Mouse (Mus musculus): ENCODE measurements at regions not wholly inside any gene's neighbourhood (a gene's known extent, or its start where the extent isn't known, plus 50 kb on each side); places are given as distances from the start of the nearest gene placed in this dataset.
A peak's percentile ranks its signal among the peaks of the same experiment; 100 is the strongest.

DNA sequence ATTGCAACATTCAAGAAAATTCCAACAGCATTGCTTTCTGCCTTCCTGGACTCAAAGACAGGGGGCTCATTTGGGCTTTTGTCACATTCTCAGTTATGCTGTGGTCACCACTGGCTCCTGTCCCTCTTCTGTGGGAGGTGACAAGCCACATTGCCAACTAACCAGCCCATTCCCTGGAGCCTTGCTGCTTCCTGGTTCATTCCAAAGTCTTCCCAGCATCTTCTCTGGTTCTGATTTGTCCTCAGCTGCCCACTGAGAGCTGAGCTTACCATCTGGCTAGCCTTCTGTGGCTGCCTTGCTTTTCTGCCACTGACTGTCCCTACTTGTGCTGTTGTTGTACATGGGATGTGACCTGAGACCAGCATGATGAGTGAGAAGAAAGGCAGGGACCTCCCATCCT, 111.0 kb downstream of the Cxcl12 start:
- DNase-seq (ENCODE audit: low spot score): no peak

DNA sequence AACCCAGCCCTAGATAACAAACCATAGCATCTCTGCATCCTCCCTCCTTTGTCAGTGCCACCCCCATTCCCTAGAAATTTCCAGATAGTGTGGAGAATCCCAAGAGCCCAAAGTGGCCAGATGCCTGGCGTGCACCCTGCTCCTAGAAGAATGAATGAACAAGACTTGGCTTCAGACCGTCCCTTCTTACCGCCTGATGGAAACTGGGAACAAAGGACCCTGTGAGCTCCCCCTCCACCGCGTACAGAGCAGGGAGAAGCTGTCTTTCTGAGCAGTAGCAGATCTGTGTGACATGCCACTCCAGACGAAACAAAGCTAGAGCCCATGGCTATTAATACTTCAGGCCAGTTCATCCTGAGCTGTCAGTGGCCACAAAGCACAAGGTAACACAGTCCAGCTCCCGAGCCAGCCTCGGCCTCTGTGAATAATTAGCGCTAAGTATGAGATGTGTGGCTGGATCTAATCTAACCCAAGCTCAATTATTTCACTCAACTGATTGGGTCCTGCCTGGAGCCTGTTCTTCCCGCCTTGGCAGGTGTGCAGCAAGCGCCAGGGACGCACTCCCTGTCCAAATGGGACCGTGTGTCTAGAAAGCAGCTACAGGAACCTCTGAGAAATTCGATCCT, 111.6 kb downstream of the Cxcl12 start:
- DNase-seq (ENCODE audit: low spot score): peak; percentile 41

DNA sequence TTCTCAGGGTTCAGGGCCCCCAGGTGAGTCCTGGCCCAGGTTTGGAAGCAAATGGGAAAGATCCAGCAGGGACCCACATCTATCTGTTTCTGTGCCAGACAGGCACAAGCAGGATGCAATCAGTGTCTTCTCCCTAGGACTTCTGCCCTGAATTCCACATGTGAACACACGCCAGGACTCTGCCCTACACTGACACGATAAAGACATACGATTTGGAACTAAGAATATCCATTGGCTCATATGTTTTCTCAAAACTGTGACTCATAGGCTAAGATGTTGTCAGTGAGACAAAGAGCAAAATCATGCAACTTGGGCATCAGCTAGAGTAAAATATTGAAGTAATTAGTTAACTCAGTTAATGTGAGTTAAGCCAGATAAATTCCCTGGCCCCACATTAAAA, 112.6 kb downstream of the Cxcl12 start:
- no peak for DNase-seq (ENCODE audit: low spot score)

DNA sequence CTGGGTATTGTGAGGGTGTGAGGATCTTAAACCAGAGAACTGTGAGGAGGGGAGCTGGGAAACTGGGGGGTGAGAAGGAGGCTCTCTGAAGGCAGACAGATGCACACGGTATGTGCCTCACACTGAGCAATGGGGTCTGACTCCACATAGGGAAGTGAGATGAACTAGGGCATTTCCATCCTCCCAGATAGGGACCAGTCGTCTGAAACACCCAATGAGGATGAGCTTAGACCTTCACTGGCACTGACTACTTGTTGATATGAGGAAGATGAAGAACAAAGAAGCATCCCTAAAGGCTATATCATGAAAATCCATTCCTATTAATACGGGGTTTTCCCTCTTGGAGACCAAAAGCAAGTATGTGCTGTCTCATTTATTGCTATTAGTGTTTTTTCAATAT, 115.3 kb downstream of the Cxcl12 start:
- no peak for DNase-seq (ENCODE audit: low spot score)

DNA sequence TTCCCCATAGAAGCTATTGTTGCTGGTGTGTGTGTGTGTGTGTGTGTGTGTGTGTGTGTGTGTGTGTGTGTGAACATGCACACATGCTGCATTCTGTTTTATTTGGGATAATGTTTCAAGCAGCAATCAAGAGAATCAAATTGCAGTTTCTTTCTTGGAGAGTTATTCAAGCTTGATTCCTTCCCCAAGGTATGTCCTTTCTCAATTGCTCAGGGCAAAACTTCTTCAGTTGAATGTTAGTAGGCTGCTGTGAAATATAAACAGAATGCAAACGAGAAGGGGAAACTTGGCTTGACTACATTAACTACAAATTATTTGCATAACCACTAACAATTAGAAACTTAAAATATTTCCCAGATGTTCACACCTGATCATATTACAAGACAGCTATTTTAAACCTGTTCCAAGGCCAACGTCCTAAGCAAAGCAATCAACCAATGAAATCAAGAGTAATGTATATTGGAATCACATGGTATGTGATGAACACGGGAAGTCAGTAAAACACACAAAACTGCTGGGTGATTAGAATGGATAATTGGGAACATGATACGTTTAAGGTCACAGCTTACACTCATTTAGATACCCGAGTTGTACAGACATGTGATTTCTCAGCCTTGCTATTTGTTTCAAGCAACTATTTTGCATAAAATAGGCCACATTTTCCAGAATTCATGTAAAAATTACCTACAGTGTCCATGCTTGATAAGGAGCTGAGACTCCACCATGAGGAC, 116.2 kb downstream of the Cxcl12 start:
- no peak for DNase-seq (ENCODE audit: low spot score)

DNA sequence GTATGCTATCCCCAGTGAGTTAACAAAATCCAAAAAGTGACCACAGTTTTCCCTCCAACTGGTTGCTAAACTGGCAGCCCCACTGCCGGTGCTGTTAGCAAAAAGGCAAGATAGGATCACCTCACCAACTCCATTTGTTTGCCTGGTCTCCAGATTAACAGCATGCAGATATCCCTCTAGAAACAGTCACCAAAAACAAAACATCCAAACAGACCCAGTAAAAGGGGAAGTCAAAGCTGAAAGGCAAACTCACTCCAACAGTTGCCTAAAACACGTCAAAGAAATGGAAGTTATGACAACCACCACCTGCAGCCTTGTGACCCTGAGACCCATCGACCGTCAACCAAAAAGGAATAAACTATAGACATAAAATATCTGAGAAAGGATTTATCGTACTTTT, 119.1 kb downstream of the Cxcl12 start:
- DNase-seq (ENCODE audit: low spot score): no peak

DNA sequence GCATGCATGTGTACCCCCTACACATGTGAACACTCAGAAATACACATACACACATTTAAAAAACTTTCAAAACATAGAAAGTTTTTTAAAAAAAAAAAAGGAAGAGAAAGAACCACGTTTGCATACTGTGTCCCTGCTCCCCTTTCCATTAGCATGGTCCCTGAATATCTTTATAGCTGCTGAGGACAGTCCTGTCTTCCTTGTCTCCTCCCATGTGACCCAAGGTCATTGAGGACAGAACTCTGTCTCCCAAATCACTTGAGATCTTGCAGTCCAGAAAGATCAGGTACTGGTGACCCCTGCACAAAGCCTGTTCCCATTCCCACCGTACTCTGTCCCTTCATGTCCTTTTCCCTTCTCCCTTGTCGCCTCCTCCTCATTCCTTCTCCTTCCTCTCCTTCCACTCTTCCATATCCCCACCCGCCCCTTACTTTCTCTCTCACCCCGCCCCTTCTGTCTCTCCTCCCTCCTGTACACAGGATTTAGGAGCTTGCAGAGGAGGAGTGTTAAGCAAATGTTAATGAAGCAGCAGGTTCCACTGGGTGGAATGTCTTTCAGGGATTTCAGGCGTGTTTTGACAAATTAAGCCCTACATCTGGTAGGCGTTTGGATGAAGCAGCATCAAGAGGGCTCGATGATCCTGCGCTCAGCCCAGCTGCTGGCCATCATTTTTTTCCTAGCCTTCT, 125.6 kb downstream of the Cxcl12 start:
- peak; percentile 27 for DNase-seq (ENCODE audit: low spot score)

DNA sequence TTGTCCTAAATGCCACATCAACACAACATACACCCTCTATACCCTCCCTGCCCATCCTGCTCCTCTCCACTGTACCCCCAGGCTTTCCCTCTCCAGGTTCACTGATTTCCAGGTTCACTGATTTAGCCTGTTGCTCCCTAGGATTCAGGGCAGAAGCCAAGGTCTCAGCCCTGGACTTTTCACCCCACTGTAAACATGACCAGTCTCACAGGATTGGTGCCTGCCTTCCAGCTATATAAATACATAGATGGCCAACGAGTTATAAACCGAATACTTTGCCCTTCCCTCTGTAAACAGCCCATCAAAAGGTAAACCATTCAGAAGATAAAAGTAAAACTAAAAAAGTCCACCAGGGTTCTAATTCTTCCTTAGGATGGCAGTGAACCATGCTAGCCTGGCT, 129.6 kb downstream of the Cxcl12 start:
- DNase-seq (ENCODE audit: low spot score): no peak

DNA sequence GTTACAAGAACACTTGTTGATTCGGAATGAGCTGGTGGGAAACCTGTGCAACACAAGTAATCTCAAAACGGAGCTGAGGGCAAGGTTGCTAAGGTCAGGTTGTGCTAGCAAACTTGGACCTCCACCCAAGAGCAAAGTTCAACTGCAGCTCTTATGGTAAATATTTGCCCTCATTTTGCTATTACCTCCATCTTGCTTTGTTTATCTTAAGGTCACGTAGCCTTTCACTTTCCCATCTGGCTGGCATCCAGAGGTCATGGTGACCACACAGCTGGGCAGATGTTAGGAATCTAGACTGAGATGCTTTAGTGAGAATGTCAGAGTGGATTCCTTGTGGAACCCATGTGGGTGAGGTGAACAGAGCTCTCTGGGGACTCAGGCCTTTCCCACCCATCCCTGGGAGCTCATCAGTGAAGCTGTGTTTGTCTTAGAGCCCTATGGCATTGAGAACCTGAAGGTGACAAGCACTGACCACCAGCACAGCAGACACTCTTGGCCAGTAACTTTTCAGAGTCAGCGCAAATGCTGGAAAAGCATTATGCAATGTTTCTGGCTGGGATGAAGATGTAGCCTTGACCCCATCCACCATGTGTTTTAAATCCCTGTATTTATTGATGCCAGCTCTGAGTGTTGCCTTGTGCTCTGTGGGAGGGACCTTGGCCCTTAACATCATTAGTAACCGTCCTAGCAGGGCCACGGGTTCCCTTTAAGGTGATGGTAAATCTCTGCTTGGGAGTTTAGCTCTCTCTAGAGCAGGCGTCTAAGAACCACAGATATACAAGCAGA, 131.4 kb downstream of the Cxcl12 start:
- DNase-seq (ENCODE audit: low spot score): peak; percentile 44

DNA sequence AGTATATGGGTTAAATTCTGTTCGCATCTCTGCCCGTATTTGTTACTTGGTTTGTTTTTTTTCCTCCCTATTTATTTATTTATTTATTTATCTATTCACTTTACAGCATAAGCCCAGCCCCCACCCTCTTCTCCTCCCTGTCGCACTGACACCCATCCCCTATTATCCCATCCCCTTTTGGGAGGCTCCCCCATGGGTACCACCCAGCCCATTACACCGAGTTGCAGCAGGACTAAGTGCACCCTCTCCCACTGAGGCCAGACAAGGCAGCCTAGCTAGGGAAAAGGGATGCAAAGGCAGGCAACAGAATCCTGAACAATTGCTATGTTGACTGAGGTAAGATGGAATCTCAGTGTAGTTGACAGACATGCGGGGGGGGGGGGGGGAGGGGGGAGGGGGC, 135.0 kb downstream of the Cxcl12 start:
- DNase-seq (ENCODE audit: low spot score): no peak

DNA sequence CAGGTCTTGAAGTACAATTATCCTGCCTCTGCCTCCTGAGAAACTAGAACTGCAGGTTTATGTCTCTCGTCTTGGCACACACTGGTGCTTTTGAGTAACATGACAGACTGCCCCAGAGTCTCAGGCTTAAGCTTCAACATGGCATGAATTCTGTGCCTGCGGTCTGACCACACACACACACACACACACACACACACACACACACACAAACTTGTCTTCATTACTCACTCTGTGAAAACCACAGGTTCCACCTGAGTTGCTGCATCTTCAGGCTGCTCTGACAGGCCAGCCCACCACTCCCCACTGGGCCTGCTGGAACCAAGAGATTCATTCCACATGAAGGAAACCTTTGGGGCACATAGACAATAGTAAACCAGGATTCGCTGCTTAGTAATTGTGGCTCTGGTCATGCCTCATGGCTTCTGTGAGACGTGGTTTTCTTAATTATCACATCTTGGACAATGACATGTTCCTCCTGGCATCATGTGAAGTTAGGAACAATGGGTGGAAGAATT, 137.5 kb downstream of the Cxcl12 start:
- DNase-seq (ENCODE audit: low spot score): no peak

DNA sequence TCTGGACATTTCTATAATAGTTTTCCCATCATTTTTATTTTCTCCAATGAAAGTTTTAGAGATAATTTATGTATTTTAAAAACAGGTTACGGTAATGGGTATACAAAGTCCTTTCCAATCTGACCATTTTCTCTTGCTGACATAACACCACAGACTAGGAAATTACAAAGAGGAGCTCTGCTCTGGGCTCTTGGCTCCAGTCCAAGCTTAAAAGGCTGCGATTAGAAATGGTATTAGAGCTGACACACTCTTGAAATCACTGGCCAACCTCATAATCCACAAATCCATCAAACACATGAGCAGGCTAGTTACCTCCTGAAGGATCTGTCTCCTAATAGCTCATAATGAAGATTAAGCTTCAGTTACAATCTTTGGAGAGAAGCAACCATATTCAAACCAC, 140.3 kb downstream of the Cxcl12 start:
- no peak for DNase-seq (ENCODE audit: low spot score)

DNA sequence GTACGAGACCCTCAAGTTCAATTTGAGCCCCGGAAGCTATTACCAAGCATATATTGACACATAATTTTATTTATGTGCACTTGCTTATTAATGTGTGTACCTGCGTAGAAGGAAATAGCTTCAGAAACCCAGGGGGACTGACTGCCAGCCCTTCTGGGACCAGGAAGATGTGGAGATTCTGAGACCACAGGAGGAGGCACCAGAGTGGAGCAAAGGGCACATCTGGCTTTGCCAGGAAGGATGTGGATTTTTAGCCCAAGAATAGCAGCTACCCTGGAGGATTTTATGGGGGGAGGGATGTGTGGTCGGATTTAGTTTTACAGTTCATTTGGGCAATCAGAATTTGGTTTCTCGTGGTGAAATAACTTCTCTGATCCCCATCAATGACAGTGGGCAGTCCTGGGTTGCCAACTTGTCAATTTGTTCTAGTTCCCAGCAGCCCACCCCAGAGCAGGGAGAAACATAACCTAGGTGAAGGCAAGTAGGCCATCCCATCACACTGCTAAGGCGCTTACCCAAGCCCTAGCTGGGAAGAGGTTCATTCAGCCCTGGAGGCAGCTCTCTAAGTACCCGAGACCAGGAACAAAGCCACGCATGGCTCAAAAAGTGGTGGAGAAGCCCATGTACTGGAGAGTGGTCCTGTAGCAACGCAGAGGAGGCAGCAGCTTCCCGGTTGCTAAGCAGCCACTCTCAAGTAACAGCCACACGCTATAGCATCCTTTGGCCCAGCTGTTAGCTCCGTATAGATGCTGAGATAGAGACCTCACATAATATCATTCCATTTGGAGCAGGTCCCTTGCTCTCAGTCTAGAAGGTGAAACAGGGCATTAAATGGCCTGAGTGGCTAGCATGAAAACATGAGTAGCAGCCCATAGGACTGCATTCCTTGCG, 144.8 kb downstream of the Cxcl12 start:
- DNase-seq (ENCODE audit: low spot score): peak; percentile 18

DNA sequence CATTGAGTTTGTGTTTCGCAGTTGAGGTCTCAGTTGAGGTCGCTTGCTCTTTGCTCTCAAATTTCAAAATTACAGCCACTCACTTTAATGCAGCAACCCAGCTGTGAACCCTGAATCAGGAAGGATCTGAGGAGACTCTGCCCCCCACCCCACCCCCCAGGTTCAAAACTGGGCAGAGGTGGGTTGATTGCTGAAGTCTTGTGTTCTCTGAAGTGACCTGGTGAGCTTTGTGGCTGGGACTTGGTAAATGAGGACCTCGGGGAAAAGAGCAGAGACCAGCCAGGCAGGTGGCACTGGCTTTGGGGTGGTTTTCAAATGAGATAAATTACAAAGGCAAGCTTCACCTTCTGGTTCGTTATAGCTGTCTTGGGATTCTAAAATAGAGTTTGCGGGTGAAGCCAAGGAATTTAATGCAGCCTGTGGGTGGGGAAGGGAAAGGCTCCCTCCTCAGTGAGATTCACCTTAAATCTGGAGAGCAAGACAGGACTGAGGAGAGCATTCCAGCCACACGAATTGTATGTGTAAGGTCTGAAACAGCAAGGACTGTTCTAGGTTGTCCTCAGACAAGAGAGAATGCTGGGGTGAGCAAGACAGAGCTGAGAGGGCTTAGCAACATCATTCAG, 145.7 kb downstream of the Cxcl12 start:
- no peak for DNase-seq (ENCODE audit: low spot score)

DNA sequence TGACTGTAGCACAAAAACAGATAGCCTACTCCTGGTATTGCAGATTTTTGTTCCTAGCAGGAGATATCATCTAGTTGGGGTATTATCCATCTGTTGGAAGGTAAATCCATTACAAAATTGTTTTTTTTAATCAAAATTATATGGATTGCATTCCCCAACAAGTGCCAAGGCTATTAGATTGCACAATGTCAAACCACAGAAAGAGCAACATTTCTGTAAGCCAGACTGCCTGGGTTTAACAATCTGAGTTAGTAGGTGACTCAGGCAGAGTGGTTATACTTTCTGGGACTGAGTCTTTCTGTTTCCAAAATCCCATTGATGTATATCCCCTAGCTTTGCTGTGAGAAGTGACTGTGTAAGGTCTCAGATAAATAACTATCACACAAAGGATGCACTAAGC, 155.0 kb downstream of the Cxcl12 start:
- DNase-seq (ENCODE audit: low spot score): no peak

DNA sequence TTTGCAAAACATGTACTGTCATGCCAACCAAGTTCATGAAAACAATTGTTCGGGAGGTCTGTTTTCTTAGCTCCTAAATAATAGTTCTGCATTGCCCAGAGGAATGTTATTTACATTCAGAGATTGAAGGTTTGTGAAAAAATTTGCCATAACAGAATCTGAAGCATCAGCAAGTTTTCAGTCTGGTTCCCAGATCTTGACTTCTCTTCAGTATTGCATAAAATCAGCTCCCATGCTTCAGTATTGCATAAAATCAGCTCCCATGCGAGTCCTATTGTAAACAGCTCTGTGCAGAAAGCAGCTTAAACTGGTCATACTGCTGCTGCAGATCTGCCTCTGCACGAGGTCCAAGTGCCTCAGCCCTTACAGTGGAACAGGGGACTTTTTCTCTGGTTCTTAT, 155.5 kb downstream of the Cxcl12 start:
- no peak for DNase-seq (ENCODE audit: low spot score)

DNA sequence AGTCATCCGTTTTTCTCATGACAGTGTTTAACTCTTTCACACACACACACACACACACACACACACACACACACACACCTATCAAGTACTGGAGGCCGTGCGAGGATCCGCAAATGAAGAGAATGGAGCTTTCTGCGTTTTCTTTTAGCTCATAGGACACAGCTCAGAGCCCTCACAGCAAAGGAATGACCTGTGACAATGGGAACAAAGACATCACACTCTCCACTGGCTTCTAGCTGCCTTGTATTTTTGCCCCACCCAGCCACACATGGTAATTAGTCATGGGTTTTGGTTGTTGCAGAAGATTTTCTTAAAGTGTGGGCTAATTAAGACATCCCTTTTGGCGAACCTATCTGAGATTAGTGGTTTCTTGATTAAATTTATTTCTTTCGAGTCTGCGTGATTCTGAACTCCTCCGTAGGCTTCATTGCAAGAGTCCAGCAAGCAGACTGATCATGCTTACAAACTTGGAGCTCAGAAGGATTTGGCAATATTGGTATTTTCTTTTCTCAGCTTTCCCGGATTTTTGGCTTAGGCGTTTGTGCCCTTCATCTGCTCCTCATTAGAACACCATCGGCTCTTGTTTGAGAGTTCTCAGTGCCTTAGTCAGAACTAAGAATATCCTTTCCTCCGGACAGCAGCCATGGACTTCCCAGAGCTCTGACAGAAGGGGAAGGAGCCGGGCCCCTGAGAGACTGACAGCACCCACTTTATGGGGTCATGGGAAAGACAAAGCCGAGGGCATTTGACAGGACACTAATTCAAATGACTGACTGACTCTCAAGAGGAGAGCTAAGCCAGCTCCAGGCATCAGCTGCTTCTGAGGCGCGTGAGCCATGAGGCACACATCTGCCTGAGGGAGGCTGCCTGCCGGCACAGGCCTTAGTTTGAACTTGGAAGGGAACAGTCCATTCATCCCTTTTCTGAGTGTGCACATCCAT, 158.8 kb downstream of the Cxcl12 start:
- peak; percentile 70 for DNase-seq (ENCODE audit: low spot score)

DNA sequence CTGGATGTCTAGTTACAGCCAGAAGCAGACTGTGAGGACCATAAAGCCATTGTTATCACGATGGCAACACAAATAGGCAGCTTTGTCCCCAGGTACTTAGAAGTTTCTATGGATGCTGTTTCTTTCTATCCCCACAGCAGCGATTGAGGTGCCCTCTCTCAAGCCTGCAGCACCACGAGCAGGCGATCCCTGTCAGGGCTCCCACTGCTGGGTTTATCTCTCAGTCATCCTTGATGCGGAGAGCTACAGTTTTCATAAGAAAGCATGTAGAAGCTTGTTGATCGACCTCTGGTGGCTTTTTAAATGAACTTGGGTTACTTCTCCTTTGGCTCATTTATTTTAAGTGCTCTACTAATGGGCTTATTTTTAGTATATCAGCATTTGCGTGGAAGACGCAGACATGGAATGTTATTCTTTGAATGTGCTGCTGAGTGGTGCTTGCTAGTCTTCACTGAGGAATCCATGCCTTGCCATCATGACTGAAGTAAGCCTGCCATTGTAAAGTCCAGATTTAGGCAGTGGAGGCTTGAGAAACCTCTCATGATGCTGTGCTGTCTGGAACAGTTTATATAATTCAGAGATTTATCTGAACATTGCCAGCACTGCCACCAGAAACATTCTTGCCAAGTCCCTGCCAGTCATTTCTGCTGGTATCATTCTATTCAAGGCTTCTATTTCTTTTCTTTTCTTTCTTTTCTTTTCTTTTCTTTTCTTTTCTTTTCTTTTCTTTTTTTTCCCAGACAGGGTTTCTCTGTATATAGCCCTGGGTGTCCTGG, 161.0 kb downstream of the Cxcl12 start:
- no peak for DNase-seq (ENCODE audit: low spot score)

DNA sequence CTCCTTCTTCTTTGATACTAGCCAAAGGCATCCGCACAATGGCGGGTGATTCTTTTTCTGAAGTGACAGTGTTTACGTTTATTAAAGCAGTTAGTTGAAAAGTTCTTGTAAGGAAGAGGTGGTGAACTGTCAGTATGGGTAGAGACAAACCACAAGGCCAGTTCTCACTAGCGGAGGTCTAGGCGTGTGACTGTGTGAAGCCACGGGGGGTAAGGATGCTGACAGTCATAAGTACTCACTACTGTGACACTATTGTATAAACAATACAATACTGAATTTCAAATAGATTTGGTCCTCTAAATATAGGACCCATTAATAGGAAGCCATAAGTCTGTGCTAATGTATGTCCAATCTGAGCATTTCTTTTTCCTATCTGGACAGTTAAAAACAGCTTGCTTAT, 161.9 kb downstream of the Cxcl12 start:
- no peak for DNase-seq (ENCODE audit: low spot score)

All from embryo, embryonic 10.5 days (tissue).